Mouse (Mus musculus) neutrophil, adult 5-6 weeks (primary cell): Measurements from ENCODE around the gene AU015836. TPM values are rescaled to one million over a fixed set of nuclear protein-coding genes. Genes with fewer than 3 reads are reported as not detected.

Experiments used
- ATAC-seq: fragments of 151-379, 151-347 bp; 2 replicates; pipeline ENCODE4 v1.8.0; 2017; ENCODE audit warnings: mild to moderate bottlenecking, moderate TSS enrichment; ENCODE audit not compliant: insufficient number of reproducible peaks, poor library complexity, low FRiP score, severe bottlenecking; ENCODE audit errors: extremely low read depth
- total RNA-seq: library from RNA; stranded (forward); fragments of 200-1000 nt; gene quantifications from 2 replicates; pipeline ENCODE4 v1.2.3, GENCODE M21; 2017

AU015836 gene
- not detected in 2 replicates for total RNA-seq

- no peak for ATAC-seq
Observed at GRCm38 (mm10) chrX:93968444-93968843, at the start of gene AU015836. TSS of gene AU015836 (plus strand) at chrX:93968659.

GRCm38 (mm10) chrX:93919017-93919416 is 49.4 kb upstream of the AU015836 start:
- ATAC-seq, result peak; percentile 6; the same call in 1 of the 2 replicates

DNA sequence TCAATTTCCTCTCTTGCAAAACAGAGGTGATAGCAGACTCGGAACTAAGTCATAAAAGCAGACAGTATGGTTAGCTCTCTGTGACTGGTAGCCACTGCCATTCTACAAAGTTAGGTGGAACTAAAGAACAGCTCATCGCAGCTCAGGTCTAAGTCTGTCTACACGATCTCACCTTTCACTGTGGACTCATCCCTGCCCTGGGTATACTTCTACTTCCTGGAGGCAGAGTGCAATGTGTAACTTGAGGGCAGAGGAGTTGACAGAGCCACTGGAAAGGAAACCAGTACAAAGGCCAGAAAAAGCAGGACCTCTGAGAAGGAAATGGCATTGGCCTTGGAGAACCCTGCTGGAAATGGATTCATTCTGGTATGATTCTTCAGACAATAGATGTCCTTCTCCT is 40.1 kb upstream of the AU015836 start:
- ATAC-seq, result no peak

DNA sequence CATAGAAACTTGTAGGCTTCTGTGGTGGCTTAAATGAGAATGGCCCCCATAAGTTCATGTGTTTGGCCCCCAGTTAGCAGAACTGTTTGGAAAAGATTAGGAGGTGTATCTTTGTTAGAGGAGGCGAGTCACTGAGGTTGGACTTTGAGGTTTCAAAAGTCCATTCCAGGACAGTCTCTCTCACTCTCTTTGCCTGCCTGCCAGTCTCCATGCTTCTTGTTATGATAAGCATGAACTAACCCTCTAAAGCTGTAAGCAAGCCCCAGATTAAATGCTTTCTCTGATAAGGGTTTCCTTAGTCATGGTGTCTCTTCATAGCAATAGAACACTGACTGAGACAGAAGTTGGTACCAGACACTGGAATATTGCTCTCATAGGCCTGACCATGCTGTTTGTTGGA is 39.7 kb upstream of the AU015836 start:
- ATAC-seq, result no peak

GRCm38 (mm10) chrX:93931694-93932093 is 36.8 kb upstream of the AU015836 start:
- no peak for ATAC-seq

DNA sequence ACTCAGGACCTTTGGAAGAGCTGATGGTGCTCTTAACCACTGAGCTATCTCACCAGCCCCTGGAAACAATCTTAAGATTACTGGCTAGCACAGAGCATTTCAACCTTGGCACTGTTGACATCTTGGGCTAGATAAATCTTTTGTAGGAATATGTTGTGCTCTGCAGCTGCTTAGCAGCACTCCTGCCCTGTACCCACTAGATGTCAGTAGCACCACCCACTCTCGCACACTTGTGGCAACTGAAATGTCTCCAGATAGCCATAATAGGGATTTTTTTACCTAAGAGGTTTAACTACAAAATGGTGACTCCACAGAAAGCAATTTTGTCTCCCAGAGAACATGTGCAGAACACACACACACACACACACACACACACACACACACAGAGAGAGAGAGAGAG is 11.7 kb upstream of the AU015836 start:
- no peak for ATAC-seq

- no peak for ATAC-seq
Observed at GRCm38 (mm10) chrX:93958502-93958901, 10.0 kb upstream of the AU015836 start.

- no peak for ATAC-seq
Observed at GRCm38 (mm10) chrX:93980341-93980740, 11.9 kb downstream of the AU015836 start.

DNA sequence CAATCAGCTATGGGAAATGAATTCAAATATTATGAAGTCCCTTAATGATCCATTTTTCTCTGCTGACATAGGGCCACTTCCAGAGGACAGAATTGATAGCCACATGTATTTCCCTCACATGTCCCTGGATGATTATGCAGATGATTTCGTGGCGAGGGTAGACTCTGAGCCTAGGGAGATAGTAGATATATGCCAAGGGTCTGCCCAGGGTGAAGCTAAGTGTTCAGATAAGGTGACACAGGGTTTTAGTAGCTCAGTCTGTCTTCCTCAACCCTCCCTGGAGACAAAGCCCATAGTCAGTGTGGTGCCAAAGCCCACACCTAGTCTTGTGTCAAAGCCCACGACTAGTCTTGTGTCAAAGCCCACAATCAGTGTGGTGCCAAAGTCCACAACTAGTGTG is 13.7 kb downstream of the AU015836 start:
- ATAC-seq, result no peak

DNA sequence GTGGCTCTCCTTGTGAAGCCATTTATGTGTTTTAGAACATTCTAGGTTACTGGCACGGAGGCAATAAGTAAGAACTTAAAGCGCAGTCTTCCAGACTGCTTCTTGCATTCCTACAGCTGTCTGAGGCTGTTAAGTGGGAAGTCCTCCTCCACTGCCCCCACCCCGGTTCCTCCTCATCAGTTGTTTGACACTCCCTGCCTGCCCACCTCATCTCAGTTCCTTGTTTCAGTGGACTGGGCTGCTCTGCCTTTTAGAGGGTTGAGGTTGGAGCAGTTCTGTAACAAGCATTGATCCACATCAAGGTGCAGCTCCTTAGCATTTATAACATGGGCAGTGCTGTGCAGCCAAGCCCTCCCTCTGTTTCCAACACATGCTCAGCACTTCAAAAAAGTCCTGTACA is 16.6 kb downstream of the AU015836 start:
- ATAC-seq, result peak; percentile 61; the same call in 1 of the 2 replicates

DNA sequence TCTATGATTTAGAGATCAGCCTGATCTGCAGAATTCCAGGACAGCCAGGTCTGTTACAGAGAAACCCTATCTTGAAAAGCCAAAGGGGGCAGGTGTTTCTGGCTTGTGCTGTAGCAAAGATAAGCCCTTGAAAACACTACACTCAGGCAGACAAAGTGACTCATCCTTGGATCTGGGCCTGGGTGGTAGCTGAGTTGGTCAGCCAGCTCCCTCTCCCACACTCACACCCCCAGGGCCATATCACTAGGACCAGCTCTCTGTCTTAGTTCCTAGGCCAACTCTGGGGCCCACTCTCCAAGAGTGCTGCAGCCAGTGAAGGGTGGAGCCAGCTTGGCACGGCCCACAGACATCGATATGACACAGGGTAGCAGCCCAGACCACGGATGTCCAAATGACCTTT is 38.5 kb downstream of the AU015836 start:
- no peak for ATAC-seq

DNA sequence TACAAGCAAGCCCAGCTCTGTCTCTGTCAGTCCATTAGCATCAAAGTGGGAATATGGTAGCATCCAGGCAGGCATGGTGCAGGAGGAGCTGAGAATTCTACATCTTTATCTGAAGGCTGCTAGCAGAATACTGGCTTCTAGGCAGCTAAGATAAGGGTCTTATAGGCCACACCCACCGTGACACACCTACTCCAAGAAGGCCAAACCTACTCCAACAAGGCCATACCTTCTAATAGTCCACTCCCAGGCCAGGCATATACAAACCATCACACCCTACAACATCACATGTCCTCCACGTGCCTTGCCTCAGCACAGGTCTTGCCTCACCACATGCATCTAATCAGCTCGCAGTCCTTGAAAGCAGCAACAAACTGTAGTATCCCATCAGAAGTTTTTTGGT is 41.0 kb downstream of the AU015836 start:
- no peak for ATAC-seq

GRCm38 (mm10) chrX:94011656-94012173 is 43.3 kb downstream of the AU015836 start:
- no peak for ATAC-seq

DNA sequence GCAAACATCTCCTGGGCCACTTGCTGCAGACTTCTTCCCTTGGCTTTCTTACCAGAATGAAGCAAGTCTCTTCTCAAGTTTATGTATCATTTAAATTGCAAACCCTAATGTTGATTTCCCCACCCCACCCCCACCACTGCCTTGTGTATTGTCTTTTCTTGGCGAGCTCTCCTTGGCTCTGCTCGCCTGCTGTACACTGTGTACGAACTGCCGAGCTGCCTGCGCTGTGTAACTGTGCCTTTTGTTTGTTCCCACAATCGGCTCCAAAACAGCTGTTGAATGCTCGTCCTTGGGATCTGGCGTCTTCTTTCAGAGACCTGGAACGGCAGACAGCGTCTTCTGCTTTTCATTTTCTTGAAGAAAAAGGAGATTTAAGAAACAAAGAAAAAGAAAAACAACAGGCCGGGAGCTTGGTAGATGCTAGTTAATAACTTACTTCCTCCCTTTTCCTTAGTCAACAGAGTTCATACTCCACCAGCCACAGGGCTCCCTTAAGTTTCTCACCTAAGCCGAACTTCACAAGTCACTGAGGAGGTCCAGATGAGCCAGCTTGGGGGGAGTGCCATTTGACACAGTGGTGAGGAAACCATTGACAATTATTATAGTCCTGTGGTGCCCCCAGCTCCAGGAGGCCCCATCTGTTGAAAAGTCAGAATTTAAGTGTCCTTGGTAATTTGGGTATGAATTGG is 44.2 kb downstream of the AU015836 start:
- no peak for ATAC-seq

GRCm38 (mm10) chrX:94016891-94017290 is 48.4 kb downstream of the AU015836 start:
- ATAC-seq, result no peak

- ATAC-seq, result no peak
Observed at GRCm38 (mm10) chrX:94022264-94022874, 53.9 kb downstream of the AU015836 start.

Other genes starting within 250 kb of the AU015836 start
- gene Pdk3, start 136.5 kb upstream of the AU015836 start, total RNA-seq, result 15.8 and 16.8 TPM in 2 replicates
- 40.6 and 44.2 TPM in 2 replicates for gene Zfx, start 155.0 kb downstream of the AU015836 start, total RNA-seq
- gene Eif2s3x, start 244.2 kb downstream of the AU015836 start, total RNA-seq, result 69.7 and 81.2 TPM in 2 replicates